Mouse (Mus musculus) mesoderm, embryonic 11.5 days (tissue): ENCODE measurements around the gene Adam17.

Source experiments
- DNase-seq: peaks from one replicate; pipeline ENCODE4 v3.0.0-alpha.2; 2012; ENCODE audit warnings: low read depth, low spot score

Adam17 gene

DNA sequence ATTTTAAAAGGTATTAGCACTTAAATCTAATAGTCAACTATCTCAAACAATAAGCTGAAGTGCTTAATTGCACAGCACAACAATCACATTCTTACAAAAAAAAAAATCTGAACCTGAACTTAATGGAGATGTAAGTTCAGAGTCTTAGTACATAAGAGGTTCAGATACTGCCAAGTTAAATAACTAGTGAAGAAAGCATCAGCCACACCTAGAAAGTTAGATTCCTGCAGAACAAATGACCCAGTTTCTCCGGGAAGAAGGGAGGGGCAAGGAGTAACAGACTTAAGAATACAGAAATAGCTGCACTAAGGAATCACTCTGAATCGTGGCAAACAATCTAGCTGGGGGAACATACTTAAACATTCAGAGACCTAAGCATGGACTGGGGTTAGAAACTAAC is 10.7 kb downstream of the Adam17 start:
- no peak for DNase-seq

DNA sequence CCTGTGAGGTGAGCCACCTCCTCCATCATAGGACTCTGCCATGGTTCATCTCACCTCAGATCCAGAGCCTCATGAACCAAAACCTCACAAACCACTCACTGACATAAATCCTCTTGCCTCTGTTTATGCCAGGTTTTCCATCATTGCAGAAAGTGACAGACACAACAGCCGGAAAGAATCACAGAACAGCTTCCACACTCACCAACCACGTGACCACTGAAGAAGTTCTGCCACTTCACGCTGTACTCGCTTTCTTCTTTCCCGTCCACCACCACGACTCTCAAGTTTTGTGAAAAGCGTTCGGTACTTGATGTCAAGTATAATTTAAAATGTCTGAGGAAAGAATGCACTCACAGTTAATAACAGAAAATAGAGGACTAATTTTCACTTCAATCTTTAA is 19.8 kb downstream of the Adam17 start:
- no peak for DNase-seq

DNA sequence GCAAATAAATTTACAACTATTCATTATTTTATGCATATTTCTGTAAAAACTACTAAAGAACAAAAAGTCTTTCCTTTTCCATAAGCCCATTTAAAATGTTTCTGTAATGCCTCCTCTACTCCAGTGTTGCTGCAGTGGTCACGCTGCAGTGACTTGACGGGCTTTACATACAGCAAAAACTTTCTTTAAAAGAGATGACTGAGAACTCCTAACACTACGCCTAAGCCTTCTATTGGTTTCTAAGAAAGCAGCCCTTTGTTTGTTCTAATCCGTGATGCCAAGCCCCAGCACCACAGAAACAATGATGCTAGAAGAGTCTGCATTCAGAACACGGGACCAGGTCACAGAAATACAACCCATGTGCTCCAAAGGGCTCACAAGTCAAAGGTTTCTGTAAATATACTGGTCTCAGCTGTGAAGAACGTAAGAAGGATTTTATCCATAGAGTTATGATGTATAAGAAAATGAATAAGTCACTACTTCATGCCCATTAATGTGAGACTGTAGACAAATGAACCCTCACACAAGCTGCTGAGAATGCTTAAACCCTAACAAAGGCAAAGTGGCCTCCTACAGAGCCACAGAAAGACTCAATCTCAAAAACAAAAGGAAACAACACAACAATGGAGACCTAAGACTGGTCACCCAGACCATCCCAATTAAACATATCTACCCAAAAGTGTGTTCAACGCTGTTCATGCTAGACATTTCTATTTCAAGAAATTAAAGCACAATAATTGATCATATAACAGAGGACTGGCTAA is 23.1 kb downstream of the Adam17 start:
- no peak for DNase-seq

DNA sequence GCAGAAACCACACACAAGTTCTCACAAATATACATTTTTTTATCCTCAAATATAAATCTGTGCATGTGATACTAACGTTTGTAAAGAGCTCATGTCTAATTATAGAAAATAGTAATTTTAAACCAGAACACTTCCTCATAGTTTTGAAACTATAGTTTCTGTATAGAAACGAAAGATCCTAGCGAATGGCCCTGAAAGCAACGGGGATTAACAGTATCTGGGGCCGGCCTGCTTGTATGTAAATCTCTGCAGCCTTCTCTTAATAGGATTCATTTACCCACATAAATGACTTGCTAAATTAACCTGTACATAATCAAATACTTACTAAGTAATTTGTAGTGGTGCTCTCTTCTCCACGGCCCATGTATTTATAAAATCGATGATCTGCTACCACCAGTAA is 26.5 kb downstream of the Adam17 start:
- DNase-seq, result no peak

DNA sequence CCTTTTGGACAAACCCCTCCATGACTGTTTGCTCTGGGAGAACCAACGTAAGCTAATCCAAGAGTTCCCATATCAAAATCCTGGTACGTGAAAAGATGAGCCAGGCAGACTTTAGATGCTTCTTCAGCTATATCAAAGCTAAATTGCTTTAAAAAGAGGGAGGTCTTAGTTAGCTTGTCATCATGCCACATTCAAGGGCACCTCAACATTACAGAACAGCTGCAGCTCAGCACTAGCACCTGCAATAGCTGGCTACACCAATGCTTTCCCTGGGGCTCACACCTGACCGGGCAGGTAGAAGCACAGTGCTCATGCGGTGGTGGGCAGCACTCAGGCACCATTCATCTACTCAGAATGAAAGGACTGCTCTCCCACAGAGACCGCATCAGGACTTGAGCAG is 32.8 kb downstream of the Adam17 start:
- DNase-seq, result no peak

- no peak for DNase-seq
Measured at GRCm38 (mm10) chr12:21337171-21337570, 36.3 kb downstream of the Adam17 start.

DNA sequence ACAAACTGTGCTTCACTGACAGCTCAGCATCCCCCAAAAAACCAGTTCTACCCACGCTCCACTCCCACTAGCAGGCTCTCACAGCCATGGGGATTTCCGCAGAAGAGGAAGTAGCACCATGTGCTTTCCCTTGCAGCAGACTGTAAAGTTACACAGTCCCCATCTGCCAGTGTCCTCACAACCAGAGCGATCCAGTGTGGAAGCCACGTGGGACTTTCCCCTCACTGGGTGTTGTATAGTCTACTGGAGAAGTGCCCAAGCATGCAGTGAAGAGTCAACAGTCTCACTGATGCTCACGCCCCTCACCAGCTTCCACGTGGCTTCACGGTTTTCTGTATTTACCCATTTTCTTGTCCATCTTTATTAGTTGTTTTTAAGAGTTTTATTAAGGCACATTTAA is 37.6 kb downstream of the Adam17 start:
- DNase-seq, result no peak

DNA sequence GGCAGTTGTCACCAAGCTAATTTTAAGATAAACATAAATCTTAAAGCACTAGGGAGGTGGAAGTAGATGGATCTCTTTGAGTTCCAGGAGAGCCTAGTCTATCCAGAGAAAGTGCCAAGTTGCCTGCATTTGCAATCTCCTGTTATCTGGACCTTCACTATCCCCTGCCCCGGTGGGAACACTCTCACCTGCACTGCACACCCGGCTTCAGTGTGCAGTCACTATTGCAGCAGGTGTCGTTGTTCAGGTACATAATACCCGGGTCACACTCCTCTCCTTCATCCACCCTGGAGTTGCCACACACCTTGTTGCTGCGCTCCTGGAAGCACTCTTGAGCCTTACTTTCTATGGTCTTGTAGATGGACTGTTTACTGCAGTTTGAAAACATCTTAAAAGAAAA is 39.7 kb downstream of the Adam17 start:
- no peak for DNase-seq

DNA sequence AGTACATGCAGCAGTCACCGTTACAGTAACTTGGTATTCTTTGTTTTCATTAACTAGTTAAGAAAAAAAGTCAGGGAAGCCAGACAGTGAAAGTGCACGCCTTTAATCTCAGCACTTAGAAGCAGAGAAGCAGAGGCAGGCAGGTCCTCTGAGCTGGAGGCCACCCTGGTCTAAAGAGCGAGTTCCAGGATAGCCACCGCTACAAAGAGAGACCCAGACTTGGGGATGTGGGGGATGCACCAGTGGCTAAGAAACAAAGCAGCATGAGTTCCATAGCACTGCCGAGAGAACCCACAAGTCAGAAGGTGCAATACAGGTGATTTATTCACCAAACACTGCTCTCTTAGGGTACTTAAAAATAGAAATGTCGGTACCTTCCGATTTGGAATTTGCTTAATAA is 40.4 kb downstream of the Adam17 start:
- no peak for DNase-seq

- DNase-seq, result no peak
Measured at GRCm38 (mm10) chr12:21331711-21332110, 41.7 kb downstream of the Adam17 start.

DNA sequence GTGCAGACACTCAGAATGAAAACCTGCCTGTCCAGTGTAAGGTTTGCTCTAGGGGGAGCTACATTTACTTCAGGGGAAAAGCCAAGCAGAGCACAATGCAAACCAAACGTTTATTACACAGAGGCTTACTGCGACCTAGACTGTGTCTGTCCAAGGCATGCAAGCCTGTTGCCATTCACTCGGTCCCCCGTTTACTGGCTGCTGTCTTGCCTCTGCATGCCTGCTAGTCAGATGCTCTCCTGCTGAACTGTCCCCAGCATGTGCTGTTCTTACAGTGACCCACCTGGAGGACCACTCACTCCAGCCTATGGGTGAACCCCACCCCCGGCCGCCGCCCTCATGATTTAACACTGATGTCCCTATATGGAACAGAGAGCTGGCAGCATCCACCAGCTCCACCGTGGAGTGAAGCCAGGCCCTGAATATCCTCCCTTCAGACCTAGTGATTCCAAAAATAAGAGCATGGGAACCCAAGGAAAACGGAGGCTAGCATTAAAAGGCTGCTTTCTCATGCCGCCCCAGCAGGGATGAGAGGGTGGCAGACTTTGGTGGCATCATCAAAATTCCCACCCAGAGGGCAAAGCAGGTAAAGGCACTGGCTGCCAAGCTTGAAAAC is 42.4 kb downstream of the Adam17 start:
- DNase-seq, result no peak

- no peak for DNase-seq
Measured at GRCm38 (mm10) chr12:21329661-21330400, 43.6 kb downstream of the Adam17 start.

GRCm38 (mm10) chr12:21326325-21326724 is 47.1 kb downstream of the Adam17 start:
- no peak for DNase-seq

DNA sequence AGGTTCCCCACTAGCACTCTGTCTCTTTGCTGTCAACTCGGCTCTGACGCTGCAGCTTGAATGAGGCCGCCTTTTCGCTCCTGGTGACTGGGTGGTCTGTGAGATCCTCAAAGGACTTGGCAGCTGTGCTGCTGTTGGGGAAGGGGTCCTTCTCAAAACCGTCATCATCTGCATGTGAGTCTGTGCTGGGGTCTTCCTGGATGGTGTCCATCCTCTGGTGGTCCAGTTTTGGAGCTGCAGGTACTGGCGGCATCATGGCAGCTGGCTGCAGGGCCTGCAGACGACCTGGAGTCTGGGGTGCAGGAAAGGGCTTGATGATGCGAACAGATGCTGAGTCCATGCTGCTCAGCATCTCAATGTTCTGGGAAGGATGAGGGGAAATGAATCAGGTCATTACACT is 48.2 kb downstream of the Adam17 start:
- DNase-seq, result no peak

DNA sequence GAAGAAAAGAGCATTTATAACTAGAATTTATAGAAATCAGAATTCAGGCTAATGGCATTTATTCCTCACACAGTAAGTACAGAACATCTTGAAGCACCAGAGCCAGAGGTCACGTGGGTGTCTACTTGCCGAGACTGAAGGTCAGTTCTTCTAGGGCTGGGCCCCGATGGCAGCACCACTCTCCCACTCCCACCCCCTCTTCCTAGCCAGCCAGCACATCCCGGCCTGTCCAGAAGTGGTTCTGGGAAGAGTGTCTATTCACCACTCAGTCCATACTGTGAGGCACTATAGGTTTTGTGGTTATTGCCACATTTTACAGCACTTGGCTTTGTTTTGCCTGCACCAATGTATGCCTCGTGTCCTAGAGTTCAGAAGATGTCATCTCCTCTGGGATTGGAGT is 49.3 kb downstream of the Adam17 start:
- no peak for DNase-seq

DNA sequence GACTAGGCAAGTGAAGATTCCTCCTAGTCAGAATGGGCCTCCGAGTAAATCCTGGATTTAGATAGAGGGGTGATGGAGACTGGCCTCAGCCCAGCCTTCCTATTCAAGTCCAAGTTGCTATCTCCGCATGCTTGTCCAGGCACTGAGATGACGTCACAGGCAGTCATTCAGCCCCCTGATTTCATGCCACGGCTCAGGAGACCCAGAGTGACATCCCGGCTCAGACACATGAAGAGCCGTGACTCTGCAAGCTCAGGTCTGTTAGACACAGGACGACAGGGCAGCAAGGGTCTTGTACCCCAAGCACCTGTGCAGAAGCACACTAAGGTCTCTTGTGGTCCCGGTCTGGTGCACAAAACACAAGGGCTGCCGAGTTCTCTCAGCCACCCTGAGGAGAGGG is 50.6 kb downstream of the Adam17 start:
- DNase-seq, result no peak

- DNase-seq, result no peak
Measured at GRCm38 (mm10) chr12:21322296-21322695, 51.1 kb downstream of the Adam17 start.

DNA sequence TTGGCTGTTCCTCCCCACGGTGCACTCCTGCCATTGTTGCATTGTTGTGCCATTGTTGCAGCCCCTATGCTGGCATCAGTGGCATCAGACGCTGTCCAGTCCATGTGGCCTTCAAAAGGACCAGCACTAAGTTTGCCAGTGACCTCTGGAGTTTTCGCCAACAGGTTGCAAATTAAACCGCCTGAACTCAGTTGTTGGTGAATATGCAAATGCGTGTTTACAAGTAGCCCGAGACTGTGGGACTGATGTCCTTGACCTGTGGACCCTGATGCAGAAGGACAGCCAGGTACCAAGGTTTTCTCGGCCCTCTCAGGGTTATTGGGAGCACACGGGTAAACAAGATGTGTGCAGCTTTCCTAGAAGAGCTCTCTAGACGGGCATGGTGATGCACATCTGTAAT is 52.3 kb downstream of the Adam17 start:
- DNase-seq, result no peak

DNA sequence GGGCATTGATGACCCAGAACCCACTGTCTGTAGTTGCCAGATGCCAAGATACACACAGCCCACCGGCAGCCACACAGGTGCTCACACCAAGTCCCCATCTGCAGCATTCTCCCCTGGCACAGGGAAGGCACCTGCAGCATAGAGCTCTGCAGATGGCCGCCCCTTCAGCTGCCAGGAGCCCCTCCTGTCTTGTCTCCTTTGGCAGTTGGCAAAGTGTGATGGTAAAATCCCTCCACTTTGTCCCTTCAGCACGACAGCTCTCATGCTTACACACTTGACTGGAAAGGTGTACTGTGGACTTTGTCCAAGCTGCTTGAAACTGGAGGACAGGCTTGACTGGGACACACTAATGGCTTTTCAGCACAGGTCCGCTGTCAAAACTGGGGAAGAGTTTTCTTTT is 53.1 kb downstream of the Adam17 start:
- no peak for DNase-seq

DNA sequence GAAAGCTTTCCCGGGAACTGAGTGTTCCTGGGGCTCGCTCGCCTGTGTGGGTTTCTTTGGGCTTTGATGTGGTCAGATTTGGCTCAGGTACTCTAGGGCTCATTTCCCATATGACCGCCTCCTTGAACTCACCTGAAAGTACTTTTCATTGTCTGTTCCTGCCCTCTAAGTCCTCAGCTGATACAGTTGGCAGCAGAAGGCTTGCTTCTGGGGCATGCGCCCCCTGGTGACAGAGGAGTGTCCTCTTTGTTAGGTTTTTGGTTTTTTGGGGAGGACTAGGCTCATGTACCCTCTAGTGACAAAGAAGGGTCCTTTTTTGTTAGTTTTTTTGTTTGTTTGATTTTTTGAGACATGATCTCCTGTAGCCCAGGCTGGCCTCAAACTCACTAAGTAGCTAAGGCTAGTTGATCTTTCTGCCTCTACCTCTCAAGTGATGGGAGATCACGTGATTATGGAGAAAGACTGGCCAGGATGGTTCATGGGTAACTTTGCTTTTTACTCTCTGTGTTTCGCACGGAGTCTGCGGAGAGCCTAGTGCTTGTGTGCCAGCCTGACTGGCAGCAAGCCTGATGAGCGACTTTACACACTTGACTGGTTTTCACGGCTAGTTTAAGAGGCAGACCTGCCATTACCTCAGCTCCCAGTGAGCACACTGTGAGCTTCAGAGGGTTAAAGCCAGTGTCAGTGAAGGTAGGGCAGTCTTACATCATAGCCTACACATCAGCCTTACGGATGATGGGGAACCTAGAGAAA is 55.1 kb downstream of the Adam17 start:
- DNase-seq, result peak; percentile 74

DNA sequence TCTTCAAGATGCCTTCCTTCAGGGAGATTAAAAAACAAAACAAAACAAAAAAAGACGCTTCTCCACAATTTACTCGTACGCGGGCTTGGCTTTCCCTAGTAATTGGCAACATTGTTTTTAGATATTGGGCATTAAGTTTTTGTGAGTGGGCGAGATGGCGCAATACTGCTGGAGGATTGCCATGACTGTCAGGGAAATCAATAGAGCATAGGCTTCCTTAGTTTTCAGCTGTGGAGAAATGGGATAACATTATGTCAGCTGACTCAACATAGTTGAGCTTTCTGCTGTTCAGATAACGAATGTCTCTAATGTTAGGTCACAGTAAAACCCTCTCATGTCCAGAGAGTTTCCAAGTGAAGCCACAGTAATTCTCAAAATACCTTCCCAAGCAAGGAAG is 56.6 kb downstream of the Adam17 start:
- no peak for DNase-seq
